Mouse (Mus musculus) limb, embryonic 14.5 days (tissue): ENCODE results near the gene Suclg1. TPM values are rescaled to one million over a fixed set of nuclear protein-coding genes. Genes with fewer than 3 reads are reported as not detected.

Experiments used
- ATAC-seq: fragments of 200-750 bp; cut with Nextera tagmentation; 2 replicates; pipeline ENCODE4 v1.8.0; 2017; ENCODE audit warnings: low read depth, moderate number of reproducible peaks, moderate TSS enrichment; ENCODE audit not compliant: low FRiP score
- DNase-seq: peaks from one replicate; pipeline ENCODE4 v3.0.0-alpha.2; 2015; ENCODE audit warnings: low spot score
- H3K27ac ChIP-seq: fragments of 300-500 bp; sonication (generic); replicated peaks from 2 replicates; pipeline ENCODE4 v1.5.1; 2014; ENCODE audit warnings: low read depth, mild to moderate bottlenecking, low read length, moderate library complexity, mixed read lengths
- H3K27me3 ChIP-seq: fragments of 300-500 bp; sonication (generic); 2 replicates; pipeline ENCODE4 v1.6.1; 2014; ENCODE audit warnings: low read length, mixed read lengths; ENCODE audit not compliant: control insufficient read depth, insufficient read depth
- H3K36me3 ChIP-seq: fragments of 300-500 bp; sonication (generic); 2 replicates; pipeline ENCODE4 v1.6.1; 2014; ENCODE audit warnings: mild to moderate bottlenecking, low read length, moderate library complexity, mixed read lengths; ENCODE audit not compliant: control insufficient read depth, insufficient read depth
- H3K4me1 ChIP-seq: fragments of 300-500 bp; sonication (generic); 2 replicates; pipeline ENCODE4 v1.6.1; 2014; ENCODE audit warnings: antibody characterized with exemption, low read length, mixed read lengths; ENCODE audit not compliant: control insufficient read depth, insufficient read depth
- H3K4me2 ChIP-seq: fragments of 300-500 bp; sonication (generic); replicated peaks from 2 replicates; pipeline ENCODE4 v1.6.1; 2014; ENCODE audit warnings: low read depth, mild to moderate bottlenecking, low read length, moderate library complexity; ENCODE audit not compliant: severe bottlenecking
- H3K4me3 ChIP-seq: fragments of 300-500 bp; sonication (generic); replicated peaks from 2 replicates; pipeline ENCODE4 v1.5.1; 2014; ENCODE audit warnings: low read length
- H3K9ac ChIP-seq: fragments of 300-500 bp; sonication (generic); 2 replicates; pipeline ENCODE4 v1.6.1; 2014; ENCODE audit warnings: mild to moderate bottlenecking, low read depth, low read length, moderate library complexity; ENCODE audit not compliant: severe bottlenecking
- H3K9me3 ChIP-seq: fragments of 300-500 bp; sonication (generic); 2 replicates; pipeline ENCODE4 v1.6.1; 2016; ENCODE audit warnings: low read length; ENCODE audit not compliant: control insufficient read depth
- POLR2A ChIP-seq: fragments of 200-500 bp; IDR thresholded peaks from 2 replicates; pipeline ENCODE4 v1.8.0; 2012; ENCODE audit warnings: inconsistent platforms, mild to moderate bottlenecking, moderate library complexity, borderline replicate concordance; ENCODE audit not compliant: insufficient read depth, insufficient read length; ENCODE audit errors: extremely low read depth
- WGBS: fragments of 180-500 bp; shearing (Covaris S2); extraction: QIAGEN DNeasy Blood & Tissue Kit; methylation state at CpG from one replicate; pipeline ENCODE4 v1.1.7; 2014; 5-methylcytosine and 5-hydroxymethylcytosine counted together
- polyA plus RNA-seq, 2 experiments: library from polyadenylated mRNA; depleted of rRNA in 1 of 2; stranded (reverse) in 1 of 2; unstranded in 1 of 2; fragments of >200 nt; fragmentation: Nextera tagmentation in 1 of 2; extraction: Ambion mirVana in 1 of 2; gene quantifications; 2 replicates each; pipeline versions ENCODE4 v1.2.1 to v1.2.3; 2012 to 2014

The Suclg1 gene
- polyA plus RNA-seq, 2 experiments, result 110 to 162 TPM

GRCm38 (mm10) chr6:73275002-73275401 is 26.8 kb downstream of the Suclg1 start:
- no peak for ATAC-seq
- 90% methylated on average over 5 of the region's 5 CpGs for WGBS

DNA sequence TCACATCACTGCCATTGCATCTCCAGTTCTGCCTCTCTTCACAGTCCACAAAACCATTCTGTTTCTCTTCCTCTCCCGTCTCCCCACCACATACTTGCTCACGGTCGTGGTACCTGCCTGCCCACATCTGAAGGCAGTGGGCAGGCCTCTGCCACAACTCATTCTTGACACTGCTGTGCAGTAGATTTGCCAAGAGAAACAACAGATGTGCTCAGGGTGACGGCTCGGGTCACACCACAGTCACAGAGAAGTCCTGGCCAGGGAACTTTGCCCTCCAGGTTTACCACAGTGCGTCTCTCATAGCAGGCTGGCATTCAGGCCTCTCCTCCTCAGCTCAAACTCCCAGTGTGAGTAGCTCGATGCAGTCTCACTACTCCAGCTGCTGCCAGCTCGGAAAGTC is 31.5 kb downstream of the Suclg1 start:
- DNase-seq (no peak), ATAC-seq (no peak)
- TF ChIP-seq POLR2A, result no peak
- H3K4me1 ChIP-seq, result no peaks in the 10 kb centered on the region
- H3K4me3 ChIP-seq, result no peak overlapping the region
- no peak overlapping the region for H3K27ac ChIP-seq
- 67% methylated on average over 8 of the region's 8 CpGs for WGBS
- no peak overlapping the region for H3K9ac ChIP-seq
- H3K9me3 ChIP-seq, result no peaks in the 10 kb centered on the region
- peaks cover 25% of the 10 kb centered on the region for H3K36me3 ChIP-seq
- no peaks in the 10 kb centered on the region for H3K27me3 ChIP-seq
- no peak overlapping the region for H3K4me2 ChIP-seq

More at GRCm38 (mm10) chr6:73275002-73275401, 26.8 kb downstream of the Suclg1 start:
- Histone ChIP-seq H3K9me3 (no peaks in the 10 kb centered on the region), H3K36me3 (peaks cover 69% of the 10 kb centered on the region), H3K4me3 (no peak overlapping the region), H3K27ac (no peak overlapping the region), H3K4me1 (no peaks in the 10 kb centered on the region), H3K4me2 (no peak overlapping the region), H3K27me3 (no peaks in the 10 kb centered on the region), H3K9ac (no peak overlapping the region)
- no peak for DNase-seq
- TF ChIP-seq POLR2A, result no peak

GRCm38 (mm10) chr6:73280546-73281115 is 32.4 kb downstream of the Suclg1 start:
- H3K4me2 ChIP-seq, result no peak overlapping the region
- TF ChIP-seq POLR2A, result no peak
- H3K36me3 ChIP-seq, result peaks cover 17% of the 10 kb centered on the region
- H3K27me3 ChIP-seq, result no peaks in the 10 kb centered on the region
- WGBS, result 77% methylated on average over 9 of the region's 9 CpGs
- no peak overlapping the region for H3K9ac ChIP-seq
- no peak overlapping the region for H3K4me3 ChIP-seq
- DNase-seq (no peak), ATAC-seq (no peak)
- H3K4me1 ChIP-seq, result no peaks in the 10 kb centered on the region
- H3K9me3 ChIP-seq, result no peaks in the 10 kb centered on the region
- H3K27ac ChIP-seq, result no peak overlapping the region

- WGBS, result 96% methylated on average over 2 of the region's 2 CpGs
- H3K36me3 ChIP-seq, result no peaks in the 10 kb centered on the region
- H3K4me2 ChIP-seq, result no peak overlapping the region
- H3K9me3 ChIP-seq, result no peaks in the 10 kb centered on the region
- H3K9ac ChIP-seq, result no peak overlapping the region
- no peak overlapping the region for H3K4me3 ChIP-seq
- no peaks in the 10 kb centered on the region for H3K4me1 ChIP-seq
- no peak overlapping the region for H3K27ac ChIP-seq
- DNase-seq (no peak), ATAC-seq (no peak)
- H3K27me3 ChIP-seq, result no peaks in the 10 kb centered on the region
- no peak for TF ChIP-seq POLR2A
Measured at GRCm38 (mm10) chr6:73286326-73286725, 38.1 kb downstream of the Suclg1 start.

GRCm38 (mm10) chr6:73306837-73307236 is 58.7 kb downstream of the Suclg1 start:
- WGBS, result 63% methylated on average over 6 of the region's 6 CpGs
- H3K4me2 ChIP-seq, result no peak overlapping the region
- no peak overlapping the region for H3K9ac ChIP-seq
- ATAC-seq (no peak), DNase-seq (no peak)
- H3K27ac ChIP-seq, result no peak overlapping the region
- no peak overlapping the region for H3K4me3 ChIP-seq
- H3K36me3 ChIP-seq, result no peaks in the 10 kb centered on the region
- H3K27me3 ChIP-seq, result no peaks in the 10 kb centered on the region
- no peak for TF ChIP-seq POLR2A
- no peaks in the 10 kb centered on the region for H3K4me1 ChIP-seq
- H3K9me3 ChIP-seq, result no peaks in the 10 kb centered on the region
